Mouse (Mus musculus) naive thymus-derived CD4-positive, alpha-beta T cell, adult 2 months (primary cell): ENCODE measurements around the gene Ugt1a1.

Source experiments
- DNase-seq: peaks from one replicate; pipeline ENCODE4 v3.0.0-alpha.2; 2011; ENCODE audit warnings: low read depth

Gene Ugt1a1

DNA sequence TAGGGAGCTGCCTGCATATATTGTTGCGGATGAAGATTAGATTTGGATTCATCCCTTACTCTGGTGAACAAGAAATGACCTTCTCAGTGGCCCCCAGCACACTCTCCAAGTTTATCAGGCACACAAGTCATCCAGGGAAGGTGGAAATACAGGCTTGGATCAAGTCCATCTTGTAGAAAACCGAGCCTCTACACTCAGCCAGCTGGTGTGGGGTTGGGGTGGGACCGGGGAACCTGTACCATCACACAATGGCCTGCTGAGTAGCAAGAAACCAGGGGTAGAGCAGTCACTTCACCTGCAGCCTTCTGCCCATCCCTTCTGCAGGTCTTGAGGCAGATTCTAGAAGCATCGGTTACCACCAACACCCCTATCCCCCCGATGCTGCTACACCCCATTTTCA, 22.9 kb downstream of the Ugt1a1 start:
- no peak for DNase-seq

DNA sequence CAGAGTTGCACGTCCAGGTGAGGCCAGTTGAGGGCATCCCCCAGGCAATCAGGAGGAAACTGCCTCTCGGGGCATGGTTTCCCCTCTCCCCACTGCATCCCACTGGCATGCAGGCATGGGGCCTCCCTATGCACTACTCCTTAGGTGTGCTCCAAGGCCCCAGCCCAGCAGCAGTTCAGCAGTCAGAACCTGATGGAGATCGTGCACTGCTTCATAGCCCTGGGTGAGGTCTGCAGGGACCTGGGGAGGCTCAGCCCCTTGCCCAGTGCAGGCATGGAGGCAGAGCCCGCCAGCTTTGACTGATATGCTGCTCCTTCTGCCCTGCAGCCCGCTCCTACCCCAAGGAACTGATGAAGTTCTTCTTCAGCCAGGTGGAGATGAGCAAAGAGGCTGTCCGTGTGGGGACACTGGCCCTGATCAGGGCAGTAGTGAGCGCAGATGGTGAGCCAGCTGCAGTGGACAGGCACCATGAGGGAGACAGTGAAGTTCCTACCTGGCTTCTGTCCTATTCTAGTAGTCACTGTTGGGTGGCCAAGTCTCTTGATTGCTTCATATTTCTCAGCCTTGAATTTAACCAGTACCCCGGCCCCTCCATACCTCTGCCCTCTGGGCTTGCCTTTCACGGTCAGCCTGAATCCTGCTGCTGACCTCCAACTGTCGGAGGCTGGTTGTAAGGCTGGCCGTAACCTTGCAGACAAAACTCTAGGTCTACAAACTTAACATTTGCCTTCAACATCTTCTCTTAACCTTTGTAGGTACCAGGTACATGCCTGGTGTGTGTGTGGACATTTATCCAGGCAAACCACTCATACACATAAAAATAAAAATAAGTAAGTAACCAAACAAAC, 23.5 kb downstream of the Ugt1a1 start:
- DNase-seq: no peak

DNA sequence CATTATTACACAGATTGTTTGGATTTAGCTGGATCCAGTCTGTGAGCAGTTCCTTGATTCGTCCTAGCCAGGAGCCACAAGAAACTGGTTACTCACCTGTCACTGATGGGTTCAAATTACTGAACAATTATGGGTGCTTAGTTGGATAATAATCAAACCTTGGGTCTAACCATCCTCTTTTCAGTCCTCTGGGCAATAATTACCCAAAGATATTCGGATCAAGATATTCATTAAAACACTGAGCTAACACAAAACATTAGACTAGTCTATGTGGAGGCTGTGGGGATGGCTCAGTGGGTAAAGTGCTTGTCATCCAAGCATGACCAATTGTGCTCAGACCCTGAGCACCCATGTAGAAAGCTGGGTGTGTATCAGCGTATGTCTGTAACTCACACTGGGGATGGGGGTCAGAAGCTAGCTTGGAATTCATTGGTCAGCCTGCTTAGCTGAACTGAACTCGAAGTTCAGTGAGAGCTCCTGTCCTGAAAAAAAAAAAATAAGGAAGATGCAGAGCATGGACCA, 24.2 kb downstream of the Ugt1a1 start:
- DNase-seq: no peak

DNA sequence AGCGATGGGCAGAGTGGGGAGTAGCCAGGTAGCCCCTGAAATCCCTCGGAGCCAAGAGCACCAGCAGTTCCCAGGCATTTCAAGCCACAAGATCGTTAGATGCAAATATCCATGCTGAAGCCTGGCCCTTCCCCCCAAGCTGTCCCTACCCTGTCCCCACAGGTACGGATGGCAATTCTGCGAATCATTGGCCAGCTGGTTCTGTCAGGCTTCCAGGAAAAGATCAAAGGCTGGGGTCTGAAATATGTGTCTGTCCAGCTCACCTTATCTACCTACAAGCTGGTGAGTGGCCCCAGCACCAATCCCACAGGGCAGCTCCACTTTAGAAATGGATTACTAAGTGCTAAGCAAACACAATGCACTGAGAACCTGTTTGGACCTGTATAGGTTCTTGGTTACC, 25.6 kb downstream of the Ugt1a1 start:
- no peak for DNase-seq

DNA sequence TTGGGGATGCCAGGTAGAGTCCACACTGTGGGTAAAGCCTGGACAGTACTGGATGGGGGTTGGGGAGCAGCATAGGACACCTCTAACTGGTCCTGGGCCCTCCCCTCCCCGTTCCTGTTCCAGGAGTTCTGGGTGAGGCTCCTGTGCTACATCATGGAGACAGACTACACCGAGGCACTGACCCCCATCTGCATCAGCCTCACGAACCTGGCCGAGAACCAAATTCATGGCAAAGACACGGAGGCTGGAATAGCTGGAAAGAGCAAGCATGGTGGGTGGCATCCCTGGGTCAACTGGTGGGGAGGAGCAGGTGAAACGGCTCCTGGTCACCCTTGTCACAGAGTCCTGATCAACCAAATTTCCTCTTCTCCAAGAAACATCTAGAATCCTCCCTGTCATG, 27.0 kb downstream of the Ugt1a1 start:
- DNase-seq: no peak

DNA sequence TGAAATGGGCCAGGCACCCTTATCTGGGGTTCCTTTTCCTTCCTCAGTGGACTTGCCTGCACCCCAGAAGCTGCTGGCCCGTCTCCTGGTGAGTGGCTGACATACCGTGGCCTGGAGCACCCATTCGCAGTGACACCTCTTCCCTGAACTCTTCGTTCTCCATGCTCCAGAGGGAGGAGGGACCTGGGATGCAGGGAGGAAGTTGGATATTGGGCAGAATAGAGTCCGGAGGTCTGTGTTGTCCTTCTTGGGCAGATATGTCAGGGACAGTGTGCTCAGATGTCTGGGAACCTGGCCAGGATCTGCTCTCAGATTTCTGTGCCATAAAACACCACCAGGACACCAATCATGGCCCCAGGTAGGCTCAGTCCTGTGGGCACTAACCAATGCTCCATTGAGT, 28.3 kb downstream of the Ugt1a1 start:
- DNase-seq: no peak

DNA sequence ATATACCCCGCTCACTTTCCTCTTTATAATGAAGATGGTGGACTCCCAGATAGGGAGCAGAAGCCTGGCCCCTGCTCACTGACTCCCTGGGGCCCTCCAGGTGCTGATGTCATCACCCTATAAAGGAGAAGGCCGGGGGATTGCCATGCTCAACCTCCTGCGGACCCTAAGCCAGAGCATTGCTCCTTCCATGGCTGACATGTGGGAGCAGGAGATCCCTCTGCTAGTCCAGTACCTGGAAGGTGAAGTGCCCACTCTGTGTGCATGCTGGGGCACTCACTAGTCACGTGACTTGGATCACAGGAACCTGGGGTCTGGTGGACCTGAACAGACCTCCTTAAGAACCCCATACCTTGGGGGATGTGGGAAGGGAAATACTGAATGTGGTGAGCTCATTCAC, 28.8 kb downstream of the Ugt1a1 start:
- no peak for DNase-seq

DNA sequence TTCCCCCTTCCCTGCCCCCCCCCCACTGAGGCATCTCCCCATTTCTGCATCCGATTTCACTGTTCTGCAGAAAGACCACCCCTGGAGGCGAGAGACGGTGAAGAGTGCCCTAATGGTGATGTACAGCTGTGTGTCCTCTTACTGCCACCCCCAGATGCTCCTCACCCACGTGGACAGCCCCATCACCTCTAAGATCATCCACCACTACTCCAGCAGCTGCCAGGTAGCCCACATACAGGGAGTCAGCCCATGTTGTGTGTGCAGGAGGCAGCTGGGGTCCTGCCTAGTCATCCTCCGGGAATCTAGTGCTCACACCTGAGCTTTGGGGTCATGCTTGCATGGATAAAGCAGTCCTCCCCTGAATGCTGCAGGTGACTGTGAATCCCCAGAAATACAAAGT, 32.1 kb downstream of the Ugt1a1 start:
- no peak for DNase-seq

DNA sequence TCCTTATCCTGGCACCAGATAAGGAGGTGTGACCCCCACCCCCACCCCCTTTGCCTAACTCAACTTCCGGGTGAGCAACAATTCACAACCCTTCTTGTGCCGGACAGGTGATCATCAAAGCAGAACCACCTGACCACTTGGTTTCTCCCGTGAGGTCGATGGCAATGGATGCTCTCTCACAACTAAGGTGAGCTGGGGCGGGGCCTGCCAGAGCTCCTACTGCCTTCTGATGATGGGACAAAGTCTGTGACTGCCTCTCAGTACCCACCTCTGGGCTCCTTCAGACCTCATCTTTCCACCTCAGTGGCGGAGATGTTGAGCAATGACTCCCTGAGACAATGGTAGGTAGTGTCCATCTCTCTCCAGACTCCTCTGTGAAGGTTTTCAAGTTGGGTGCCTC, 34.1 kb downstream of the Ugt1a1 start:
- DNase-seq: no peak

DNA sequence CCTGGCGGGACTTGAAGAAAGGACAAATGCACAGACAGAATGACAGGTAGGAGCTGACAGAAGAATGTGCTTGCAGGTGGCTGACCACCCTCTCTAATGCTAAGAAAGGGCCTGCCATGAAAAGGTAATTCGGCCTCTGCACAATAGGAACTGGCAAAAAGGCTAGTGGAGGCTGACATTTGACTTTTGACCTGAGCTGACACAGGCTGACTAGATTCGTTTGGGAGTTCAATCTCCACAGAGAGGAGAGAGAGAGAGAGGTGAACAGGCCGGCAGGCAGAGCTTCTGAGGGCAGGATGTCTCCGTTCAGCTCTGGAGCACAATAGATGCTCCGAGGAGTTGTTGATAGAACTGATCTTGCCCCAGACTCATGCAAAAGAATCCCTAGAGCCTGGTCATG, 34.6 kb downstream of the Ugt1a1 start:
- no peak for DNase-seq

DNA sequence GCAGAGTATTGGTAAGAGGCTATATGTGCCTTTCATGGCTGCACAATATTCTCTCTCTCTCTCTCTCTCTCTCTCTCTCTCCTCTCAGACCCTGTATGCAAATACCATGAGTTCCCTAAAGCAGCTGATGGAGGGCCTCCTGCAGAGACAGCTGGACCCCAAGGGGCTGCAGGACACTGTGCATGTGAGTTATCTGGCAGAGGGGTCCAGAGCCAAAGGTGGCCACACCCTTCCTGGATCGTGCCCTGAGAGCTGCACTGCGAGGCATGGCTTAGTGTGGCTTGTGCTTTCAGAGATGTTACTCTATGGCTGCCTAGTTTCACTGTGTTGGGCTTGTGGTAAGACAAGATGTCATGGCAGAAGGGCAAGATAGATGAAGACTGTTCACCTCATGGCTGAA, 35.9 kb downstream of the Ugt1a1 start:
- DNase-seq: no peak

DNA sequence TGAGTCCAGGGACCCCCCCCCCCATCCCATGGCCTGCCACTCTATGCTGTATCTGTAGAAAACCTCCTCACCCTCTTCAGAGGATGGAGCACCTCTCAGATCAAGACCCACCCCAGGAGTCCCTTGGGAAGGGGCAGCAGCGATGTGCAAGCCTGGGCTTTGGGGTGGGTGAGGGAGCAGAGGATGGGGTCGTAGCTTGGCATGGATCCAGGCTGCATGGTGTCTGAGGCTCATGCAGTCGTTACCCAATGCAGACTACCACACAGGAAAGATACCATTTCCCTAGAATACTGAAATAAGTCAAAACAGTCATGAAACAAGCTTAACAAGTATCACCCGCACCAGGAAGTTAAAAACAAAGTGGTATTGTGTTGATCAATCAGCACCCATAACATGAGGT, 36.9 kb downstream of the Ugt1a1 start:
- no peak for DNase-seq

DNA sequence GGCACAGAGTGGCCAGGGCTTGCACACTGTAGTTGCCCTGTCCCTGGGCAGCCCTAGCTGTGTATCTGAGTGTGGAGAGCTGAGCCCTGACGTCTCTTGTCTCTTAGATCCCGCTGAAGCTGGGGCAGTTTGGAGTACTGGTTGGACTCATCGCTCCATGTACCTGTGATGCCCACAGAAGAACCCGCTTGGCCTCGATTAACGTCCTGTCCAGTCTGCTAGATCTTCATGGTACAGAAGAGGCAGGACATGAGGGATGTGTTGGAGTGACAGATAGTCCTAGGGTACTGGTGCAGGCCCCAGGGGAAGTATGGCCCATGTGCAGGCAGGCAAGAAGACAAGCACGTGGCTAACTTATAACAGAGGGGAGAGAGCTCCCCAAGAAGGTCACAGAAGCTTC, 37.8 kb downstream of the Ugt1a1 start:
- DNase-seq: no peak

DNA sequence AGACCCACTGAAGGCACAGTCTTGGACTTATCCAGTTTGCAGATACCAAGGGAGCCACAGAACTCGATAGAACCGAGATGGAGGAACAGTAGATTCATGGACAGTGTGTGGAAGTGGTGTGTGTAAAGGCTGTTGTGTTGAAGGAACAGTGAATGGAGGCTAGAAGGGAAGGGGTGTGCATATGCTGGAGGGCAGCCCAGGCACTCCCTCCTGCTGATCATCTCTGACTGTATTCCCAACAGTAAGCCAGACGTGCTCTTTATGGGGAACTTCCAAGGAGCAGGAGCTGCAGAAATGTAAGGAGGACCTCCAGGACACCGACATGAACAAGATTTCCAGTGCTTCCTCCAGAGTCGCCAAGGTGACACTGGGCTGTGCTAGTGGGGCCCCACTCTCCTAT, 38.3 kb downstream of the Ugt1a1 start:
- no peak for DNase-seq

DNA sequence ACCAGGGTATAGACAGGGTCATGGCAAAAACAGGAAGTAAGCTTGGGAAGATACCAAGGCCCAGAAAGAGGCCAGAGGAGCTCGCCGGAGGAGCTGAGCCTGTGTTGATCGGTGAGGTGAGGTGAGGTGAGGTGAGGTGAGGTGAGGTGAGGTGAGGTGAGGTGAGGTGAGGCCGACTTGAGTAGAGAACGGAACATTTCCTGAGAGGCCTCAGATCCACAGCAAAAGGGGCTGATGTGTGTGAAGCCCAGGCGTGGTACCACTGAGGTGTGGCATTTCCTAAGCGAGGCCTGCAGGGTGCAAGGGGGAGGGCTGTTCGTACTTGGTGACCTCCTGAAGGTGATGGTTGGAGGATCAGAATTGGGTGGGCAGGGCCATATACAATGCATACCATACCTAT, 41.3 kb downstream of the Ugt1a1 start:
- DNase-seq: no peak

DNA sequence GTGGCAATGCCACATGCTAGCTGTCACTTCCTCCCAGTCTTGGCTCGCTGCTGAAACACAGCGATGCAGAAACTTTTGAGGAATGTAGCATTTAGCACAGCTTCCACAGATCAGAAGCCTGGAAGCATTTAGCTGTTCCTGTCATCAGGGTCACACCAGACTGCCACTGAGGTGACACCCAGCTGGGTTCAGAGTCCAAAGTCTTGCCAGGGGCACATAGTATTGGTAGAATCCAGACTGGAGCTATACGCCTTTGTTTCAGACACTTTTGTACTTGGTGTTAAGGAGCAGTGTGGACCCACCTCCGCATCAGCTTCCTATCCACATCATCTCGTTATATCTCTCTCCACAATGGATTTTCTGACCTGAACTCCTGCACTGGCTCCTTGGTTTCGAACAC, 41.8 kb downstream of the Ugt1a1 start:
- DNase-seq: no peak

DNA sequence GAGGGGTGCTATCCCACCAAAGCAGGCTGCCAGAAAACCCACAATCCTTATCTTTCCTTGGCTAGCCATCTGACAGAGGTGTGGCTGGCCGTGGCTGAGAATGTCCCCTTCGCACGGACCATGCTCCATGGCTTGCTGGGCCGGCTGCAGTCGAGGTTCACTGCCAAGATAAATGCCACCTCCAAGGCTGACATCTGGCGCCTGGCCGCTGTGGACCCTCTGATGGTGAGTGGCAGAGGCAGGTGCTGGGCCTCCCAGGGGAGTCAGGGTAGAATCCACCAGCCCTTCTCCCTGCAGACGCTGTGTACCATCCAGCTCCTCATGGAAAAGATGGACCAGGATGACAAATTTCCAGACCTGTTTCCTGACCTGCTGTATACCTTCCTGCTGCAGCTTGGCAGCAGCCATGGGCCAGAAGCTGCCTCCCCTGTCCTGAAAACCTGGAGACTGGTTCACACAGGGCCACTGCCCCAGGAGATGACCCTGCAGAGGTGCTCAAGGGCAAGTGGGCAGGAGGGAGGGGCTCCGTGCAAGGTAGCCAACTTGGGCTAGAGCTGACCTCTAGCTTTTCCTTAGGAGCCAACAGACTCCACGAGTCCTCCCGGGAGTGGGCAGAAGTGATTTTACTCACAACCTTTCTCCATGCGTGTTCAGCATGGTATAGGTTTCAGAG, 43.2 kb downstream of the Ugt1a1 start:
- no peak for DNase-seq

DNA sequence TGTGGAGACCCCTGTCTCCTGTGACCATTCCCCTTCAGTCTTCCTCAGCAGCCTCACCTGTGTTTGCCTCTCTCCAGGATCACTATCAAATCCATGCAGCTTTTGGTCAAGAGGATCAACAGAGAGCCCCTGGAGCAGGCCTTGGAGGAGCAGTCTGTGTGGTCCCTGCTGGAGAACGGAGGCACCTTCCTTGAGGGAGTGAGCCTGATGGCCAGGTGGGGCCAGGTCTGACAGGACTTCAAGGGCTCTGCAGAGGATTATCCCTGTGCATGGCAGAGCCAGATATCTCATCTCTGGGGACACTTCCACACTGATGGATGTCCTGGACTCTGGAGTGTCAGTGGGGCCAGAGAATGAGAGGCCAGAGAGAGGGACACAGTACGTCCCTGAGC, 43.7 kb downstream of the Ugt1a1 start:
- no peak for DNase-seq

DNA sequence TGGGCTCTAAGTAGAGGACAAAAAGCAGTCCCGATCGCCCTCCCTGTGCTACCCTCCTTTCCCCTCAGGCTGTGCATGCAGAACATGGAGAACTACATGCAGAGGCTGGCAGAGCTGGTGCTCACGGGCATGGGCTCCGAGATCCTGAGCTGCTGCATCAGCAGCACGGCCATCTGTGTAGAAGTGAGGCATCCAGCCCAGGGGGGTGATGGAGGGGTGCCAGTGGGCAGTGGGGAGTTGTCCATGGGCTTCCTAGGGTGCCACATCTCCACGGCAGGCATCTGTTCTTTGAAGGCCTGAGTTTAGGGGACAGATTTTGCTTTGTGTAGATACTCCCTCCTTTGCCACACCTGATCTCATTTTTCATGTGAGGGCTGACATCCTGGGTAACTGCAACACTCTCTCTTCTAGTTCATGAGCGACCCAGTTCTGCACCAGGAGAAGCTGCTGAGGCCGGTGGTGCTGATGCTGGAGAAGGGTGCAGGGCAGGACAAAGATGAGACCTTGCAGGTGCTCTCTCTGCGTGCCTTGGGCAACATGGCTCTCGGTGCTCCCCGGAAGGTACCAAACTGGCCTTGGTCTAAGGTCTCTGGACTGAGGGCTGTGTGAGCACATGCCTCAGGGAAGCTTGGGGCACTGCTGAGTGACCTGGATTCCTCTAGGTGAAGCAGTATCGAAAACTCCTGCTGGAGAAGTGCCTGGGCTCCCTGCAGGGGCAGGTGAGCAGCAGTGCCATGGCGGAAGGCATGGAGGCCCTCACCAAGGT, 44.4 kb downstream of the Ugt1a1 start:
- no peak for DNase-seq

DNA sequence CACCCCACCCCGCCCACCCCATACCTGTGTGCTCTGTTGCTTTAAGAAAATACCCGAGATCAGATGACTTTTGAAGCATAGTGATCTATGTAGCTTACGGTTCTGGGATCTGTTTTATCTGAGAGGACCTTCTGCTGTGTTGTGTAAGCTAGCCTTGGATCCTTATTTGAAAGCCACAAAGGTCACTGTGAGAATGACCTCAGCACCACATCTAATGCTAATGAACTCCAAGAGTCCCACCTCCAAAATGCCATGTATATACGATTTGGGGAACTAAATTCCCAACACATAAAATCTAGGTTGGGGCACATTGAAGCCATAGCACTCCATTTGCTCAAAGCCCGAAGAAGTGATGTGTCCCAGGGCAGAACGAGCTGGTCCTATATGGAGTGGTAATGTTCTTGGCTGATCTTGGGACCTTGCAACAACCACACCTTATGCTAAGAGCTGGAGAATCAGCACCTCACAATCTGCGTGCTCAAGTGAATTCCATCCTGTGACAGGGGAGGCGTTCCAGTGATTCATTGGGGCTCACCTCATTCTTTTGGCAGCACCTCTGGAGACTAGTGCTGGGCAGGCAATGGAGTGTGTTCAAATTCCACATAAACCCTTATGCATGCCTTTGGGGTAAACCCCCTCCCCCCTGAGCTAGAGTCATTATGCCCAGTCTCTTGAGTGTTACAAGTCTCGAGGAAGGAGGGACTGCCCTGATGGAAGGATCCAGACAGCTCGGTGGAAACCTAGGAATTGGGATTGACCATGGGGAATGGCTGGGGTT, 45.3 kb downstream of the Ugt1a1 start:
- DNase-seq: no peak

DNA sequence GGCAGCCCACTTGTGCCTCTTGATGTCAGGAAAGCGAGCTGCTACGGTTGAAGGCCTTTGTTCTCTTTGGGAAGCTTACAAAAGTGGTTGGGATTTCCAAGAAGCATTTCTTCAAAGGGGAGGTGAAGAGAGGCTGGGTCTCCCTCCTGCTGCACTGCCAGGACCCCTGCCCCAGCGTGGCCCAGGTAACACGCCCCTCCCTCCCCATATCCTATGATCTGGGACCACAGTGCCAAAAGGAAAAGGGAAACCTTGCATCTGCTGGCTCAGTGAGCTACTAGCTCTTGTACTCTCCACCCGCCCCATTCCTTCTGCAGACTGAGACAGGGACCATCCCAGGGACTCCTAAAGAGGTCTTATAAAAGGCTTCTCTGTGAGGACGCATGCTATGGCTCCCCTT, 45.9 kb downstream of the Ugt1a1 start:
- no peak for DNase-seq

DNA sequence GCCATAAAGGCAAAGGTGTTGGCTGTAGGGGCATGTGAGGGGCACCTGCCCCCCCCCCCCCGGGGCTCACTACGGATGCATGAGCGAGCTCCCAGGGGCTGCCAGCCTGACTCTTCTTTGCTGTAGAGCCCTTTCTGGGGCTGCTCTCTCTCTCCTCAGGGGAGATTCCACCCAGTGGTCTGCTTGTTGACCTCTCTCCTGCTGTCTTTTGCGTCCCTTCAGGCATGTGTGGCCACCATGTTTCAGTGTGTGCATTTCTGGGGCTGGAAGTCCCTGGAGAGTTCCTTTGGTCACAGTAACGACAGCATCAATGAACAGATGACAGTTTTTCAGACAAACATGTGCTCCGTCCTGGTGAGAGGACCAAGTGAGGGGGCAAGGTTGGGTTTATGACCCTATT, 46.6 kb downstream of the Ugt1a1 start:
- DNase-seq: no peak
